9 mouse cellular contexts compared by ENCODE assay signal in genomic region chr10:60066524-60066923, GRCm38 (mm10). TPM values are rescaled to one million over a fixed set of nuclear protein-coding genes. Genes with fewer than 3 reads are reported as not detected.
DNase-seq lines count a peak whose midpoint lies in the region; ATAC-seq lines count a peak whose summit lies in the region.
"Had no signal": no experiment of that assay in that cellular context is flagged by ENCODE, and none has a peak within 500 bp of the region (broad histone marks: within the 10 kb centered on the region; RNA-seq: fewer than 3 reads in every experiment).

No protein-coding gene starts in this region.

- no peaks in the 10 kb centered on the region for H3K27me3 ChIP-seq in forebrain, embryonic 14.5 days (replicated peaks; ENCODE audit: control insufficient read depth, insufficient read depth, low read length)
- H3K27me3 ChIP-seq in forebrain, embryonic 10.5 days (ENCODE audit: poor library complexity, severe bottlenecking), result no peaks in the 10 kb centered on the region

- DNase-seq in forebrain, embryonic 14.5 days (ENCODE audit: low spot score), result peak; percentile 55
- no peak for DNase-seq in forebrain, embryonic 10.5 days (ENCODE audit: extremely low spot score, low spot score)
- DNase-seq in spleen, adult 12 weeks (ENCODE audit: low spot score), result peak; percentile 7
- DNase-seq in spleen, postnatal 4 days (ENCODE audit: low spot score in 2 of 2), result no peak
- peak; percentile 60 for DNase-seq in embryo, embryonic 11 days
- DNase-seq in kidney, postnatal 14 days, result peak; percentile 50
- peak; percentile 47 for DNase-seq in mesoderm, embryonic 11.5 days (ENCODE audit: low read depth, low spot score)
- no peak for DNase-seq in urinary bladder, postnatal 36 days (ENCODE audit: low spot score in 2 of 2)

- H3K27ac ChIP-seq in forebrain, embryonic 14.5 days (ENCODE audit: low read depth, low read length), result no peak overlapping the region
- no peak overlapping the region for H3K27ac ChIP-seq in forebrain, embryonic 10.5 days

- no peak overlapping the region for H3K9ac ChIP-seq in forebrain, embryonic 14.5 days (ENCODE audit: low read length)

- H3K36me3 ChIP-seq in forebrain, embryonic 14.5 days (ENCODE audit: control insufficient read depth, insufficient read depth, low read length), result 0 out of 2 replicates have a peak, but pooled peaks cover 6% of the 10 kb centered on the region
- H3K36me3 ChIP-seq in forebrain, embryonic 10.5 days (replicated peaks), result peaks cover 9% of the 10 kb centered on the region

- WGBS in forebrain, embryonic 14.5 days, result 74% methylated on average over 3 of the region's 3 CpGs
- WGBS in forebrain, embryonic 10.5 days, result 74% methylated on average over 3 of the region's 3 CpGs

- ATAC-seq in forebrain, embryonic 14.5 days, result no peak

- H3K4me2 ChIP-seq in forebrain, embryonic 14.5 days (ENCODE audit: low read length), result no peak overlapping the region

- H3K9me3 ChIP-seq in forebrain, embryonic 14.5 days (replicated peaks; ENCODE audit: control insufficient read depth, low read length), result no peaks in the 10 kb centered on the region
- no peaks in the 10 kb centered on the region for H3K9me3 ChIP-seq in forebrain, embryonic 10.5 days

- no peak overlapping the region for H3K4me3 ChIP-seq in forebrain, embryonic 14.5 days (ENCODE audit: low read depth, low read length)
- no peak overlapping the region for H3K4me3 ChIP-seq in forebrain, embryonic 10.5 days
- H3K4me3 ChIP-seq: myocyte had no signal

- H3K4me1 ChIP-seq in forebrain, embryonic 14.5 days (ENCODE audit: control insufficient read depth, insufficient read depth, low read length), result no peaks in the 10 kb centered on the region
- H3K4me1 ChIP-seq in forebrain, embryonic 10.5 days, result 0 out of 2 replicates have a peak, but pooled peaks cover 3% of the 10 kb centered on the region

RNA-seq across cellular contexts. Expression of gene Spock2, which starts 39.5 kb away (rescaled TPM):
- polyA plus RNA-seq in forebrain, embryonic 14.5 days (2014; fragmentation: Nextera tagmentation; extraction: Ambion mirVana), result 23.5 and 36.1 TPM in 2 replicates
- polyA plus RNA-seq in forebrain, embryonic 10.5 days (2016; fragmentation: Nextera tagmentation; extraction: Ambion mirVana), result 3.2 and 3.5 TPM in 2 replicates

Comparison
In these comparisons a context has a peak if more than half of its experiments do, and no peak if none do; other contexts are left out.
1. DNase-seq: peak in forebrain, embryonic 14.5 days (single experiment), spleen, adult 12 weeks (single experiment), embryo, embryonic 11 days (single experiment), kidney, postnatal 14 days (single experiment) and mesoderm, embryonic 11.5 days (single experiment); none in forebrain, embryonic 10.5 days (single experiment), spleen, postnatal 4 days (0 of 2) and urinary bladder, postnatal 36 days (0 of 2).